30 mouse cellular contexts compared by ENCODE assay signal in the genomic region with DNA sequence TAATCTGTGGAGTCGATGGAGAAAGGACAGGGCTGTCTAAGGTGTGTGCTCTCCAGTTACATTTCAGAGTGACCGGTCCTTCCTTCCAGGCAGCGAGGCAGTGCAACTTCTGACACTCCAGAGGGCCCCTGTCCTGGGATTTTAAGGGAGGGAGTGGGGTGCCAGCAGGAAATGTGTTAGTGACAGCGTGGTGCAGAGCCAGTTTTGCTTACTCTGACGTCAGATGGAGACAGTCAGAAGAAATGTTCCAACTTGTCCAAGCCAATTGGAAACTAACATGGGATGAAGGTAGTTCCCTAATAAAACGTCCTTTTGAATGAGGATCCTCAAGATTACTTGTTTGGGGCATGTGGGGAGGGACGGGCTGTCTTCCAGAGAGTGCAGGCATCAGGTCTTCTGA.
"Had no signal": no experiment of that assay in that cellular context is flagged by ENCODE, and none has a peak within 500 bp of the region (broad histone marks: within the 10 kb centered on the region; RNA-seq: fewer than 3 reads in every experiment).

No protein-coding gene starts in this region.

- H3K4me3 ChIP-seq: heart, embryonic 13.5 days; heart, embryonic 15.5 days; hindbrain, embryonic 10.5 days; hindbrain, embryonic 12.5 days; hindbrain, embryonic 13.5 days; hindbrain, embryonic 15.5 days; intestine, embryonic 15.5 days; kidney, embryonic 15.5 days; layer of hippocampus, adult 2 months; left cerebral cortex, adult 2 months had no signal

- H3K9me3 ChIP-seq: heart, embryonic 13.5 days; heart, embryonic 15.5 days; hindbrain, embryonic 10.5 days; hindbrain, embryonic 12.5 days; hindbrain, embryonic 13.5 days; hindbrain, embryonic 15.5 days; intestine, embryonic 15.5 days; kidney, embryonic 15.5 days had no signal

- H3K36me3 ChIP-seq: heart, embryonic 13.5 days; heart, embryonic 15.5 days; hindbrain, embryonic 10.5 days; hindbrain, embryonic 12.5 days; hindbrain, embryonic 13.5 days; hindbrain, embryonic 15.5 days; intestine, embryonic 15.5 days; kidney, embryonic 15.5 days had no signal

- H3K27ac ChIP-seq: heart, embryonic 13.5 days; heart, embryonic 15.5 days; hindbrain, embryonic 10.5 days; hindbrain, embryonic 12.5 days; hindbrain, embryonic 13.5 days; hindbrain, embryonic 14.5 days; hindbrain, embryonic 15.5 days; hindbrain, postnatal 0 days; intestine, embryonic 15.5 days; kidney, embryonic 15.5 days; kidney, postnatal 0 days; layer of hippocampus, adult 2 months; left cerebral cortex, adult 2 months had no signal

- ATAC-seq: hindbrain, embryonic 16.5 days; hindbrain, postnatal 0 days; inflammation-experienced regulatory T-cells, adult 6 months; intestine, embryonic 15.5 days; intestine, embryonic 16.5 days had no signal

- DNase-seq: heart, postnatal 10 days; heart, postnatal 14 days; heart, postnatal 36 days; heart, postnatal 4 days; kidney, adult 11 months; kidney, adult 18-20 months; kidney, adult 8-10 months; kidney, adult 9 months; kidney, postnatal 10 days; kidney, postnatal 14 days; kidney, postnatal 25 days; kidney, postnatal 4 days; layer of hippocampus, adult 9-11 months; layer of hippocampus, postnatal 36 days had no signal

- H3K4me2 ChIP-seq: heart, embryonic 13.5 days; heart, embryonic 15.5 days; hindbrain, embryonic 12.5 days; hindbrain, embryonic 13.5 days; hindbrain, embryonic 14.5 days; hindbrain, embryonic 15.5 days; intestine, embryonic 15.5 days; kidney, embryonic 15.5 days had no signal

- H3K9ac ChIP-seq: heart, embryonic 13.5 days; heart, embryonic 15.5 days; hindbrain, embryonic 12.5 days; hindbrain, embryonic 13.5 days; hindbrain, embryonic 14.5 days; hindbrain, embryonic 15.5 days; intestine, embryonic 15.5 days; kidney, embryonic 15.5 days had no signal

- H3K27me3 ChIP-seq: heart, embryonic 13.5 days; heart, embryonic 15.5 days; hindbrain, embryonic 12.5 days; hindbrain, embryonic 13.5 days; hindbrain, embryonic 15.5 days; intestine, embryonic 15.5 days; kidney, embryonic 15.5 days had no signal
